Mouse (Mus musculus) embryonic facial prominence, embryonic 15.5 days (tissue): ENCODE measurements at regions not wholly inside any gene's neighbourhood (a gene's known extent, or its start where the extent isn't known, plus 50 kb on each side); places are given as distances from the start of the nearest gene placed in this dataset.
A peak's percentile ranks its signal among the peaks of the same experiment; 100 is the strongest.

Experiments used
- ATAC-seq: fragments of 200-750 bp; cut with Nextera tagmentation; 2 replicates; pipeline ENCODE4 v1.8.0; 2017; ENCODE audit warnings: low read depth, moderate TSS enrichment; ENCODE audit not compliant: insufficient number of reproducible peaks, low FRiP score, low TSS enrichment
- H3K27ac ChIP-seq: fragments of 300-500 bp; sonication (generic); replicated peaks from 2 replicates; pipeline ENCODE4 v1.5.1; 2015; ENCODE audit warnings: mild to moderate bottlenecking, inconsistent platforms
- H3K27me3 ChIP-seq: fragments of 300-500 bp; sonication (generic); 2 replicates; pipeline ENCODE4 v1.6.1; 2015; ENCODE audit warnings: inconsistent platforms
- H3K36me3 ChIP-seq: fragments of 300-500 bp; sonication (generic); 2 replicates; pipeline ENCODE4 v1.6.1; 2015; ENCODE audit warnings: mild to moderate bottlenecking, inconsistent platforms
- H3K4me1 ChIP-seq: fragments of 300-500 bp; sonication (generic); 2 replicates; pipeline ENCODE4 v1.6.1; 2015; ENCODE audit warnings: inconsistent platforms
- H3K4me2 ChIP-seq: fragments of 300-500 bp; sonication (generic); replicated peaks from 2 replicates; pipeline ENCODE4 v1.6.1; 2015; ENCODE audit warnings: mild to moderate bottlenecking, inconsistent platforms
- H3K4me3 ChIP-seq: fragments of 300-500 bp; sonication (generic); replicated peaks from 2 replicates; pipeline ENCODE4 v1.5.1; 2015; ENCODE audit warnings: mild to moderate bottlenecking, inconsistent platforms
- H3K9ac ChIP-seq: fragments of 300-500 bp; sonication (generic); 2 replicates; pipeline ENCODE4 v1.6.1; 2015; ENCODE audit warnings: inconsistent platforms
- H3K9me3 ChIP-seq: fragments of 300-500 bp; sonication (generic); replicated peaks from 2 replicates; pipeline ENCODE4 v1.6.1; 2016; ENCODE audit warnings: inconsistent platforms
- WGBS: fragments of 180-500 bp; shearing (Covaris S2); methylation state at CpG from one replicate; pipeline ENCODE4 v1.1.7; 2015; 5-methylcytosine and 5-hydroxymethylcytosine counted together

DNA sequence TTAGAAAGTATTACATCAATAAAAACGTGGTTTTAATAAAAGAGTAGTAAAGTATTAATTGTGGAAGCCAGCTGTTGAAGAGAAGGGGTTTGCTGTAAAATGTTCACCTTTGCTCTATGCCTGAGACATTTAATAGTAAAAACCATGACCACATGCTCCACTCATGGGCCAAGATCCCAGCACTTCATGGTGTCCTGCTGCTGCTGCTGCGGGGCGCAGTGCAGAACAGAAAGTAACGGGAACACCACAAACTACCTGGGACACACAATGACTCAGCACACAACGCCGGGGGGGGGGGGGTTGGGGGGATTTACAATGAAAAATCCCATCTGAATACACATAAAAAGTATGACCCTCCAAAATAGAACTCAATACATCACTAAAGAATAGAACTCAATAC lies 124.8 kb upstream of the Klf14 start:
- Histone ChIP-seq H3K9ac (no peak overlapping the region), H3K27ac (no peak overlapping the region), H3K4me3 (no peak overlapping the region), H3K36me3 (no peaks in the 10 kb centered on the region), H3K4me2 (no peak overlapping the region), H3K9me3 (no peaks in the 10 kb centered on the region), H3K27me3 (no peaks in the 10 kb centered on the region), H3K4me1 (peaks cover 11% of the 10 kb centered on the region)
- no peak for ATAC-seq
- 81% methylated on average over 6 of the region's 6 CpGs for WGBS

DNA sequence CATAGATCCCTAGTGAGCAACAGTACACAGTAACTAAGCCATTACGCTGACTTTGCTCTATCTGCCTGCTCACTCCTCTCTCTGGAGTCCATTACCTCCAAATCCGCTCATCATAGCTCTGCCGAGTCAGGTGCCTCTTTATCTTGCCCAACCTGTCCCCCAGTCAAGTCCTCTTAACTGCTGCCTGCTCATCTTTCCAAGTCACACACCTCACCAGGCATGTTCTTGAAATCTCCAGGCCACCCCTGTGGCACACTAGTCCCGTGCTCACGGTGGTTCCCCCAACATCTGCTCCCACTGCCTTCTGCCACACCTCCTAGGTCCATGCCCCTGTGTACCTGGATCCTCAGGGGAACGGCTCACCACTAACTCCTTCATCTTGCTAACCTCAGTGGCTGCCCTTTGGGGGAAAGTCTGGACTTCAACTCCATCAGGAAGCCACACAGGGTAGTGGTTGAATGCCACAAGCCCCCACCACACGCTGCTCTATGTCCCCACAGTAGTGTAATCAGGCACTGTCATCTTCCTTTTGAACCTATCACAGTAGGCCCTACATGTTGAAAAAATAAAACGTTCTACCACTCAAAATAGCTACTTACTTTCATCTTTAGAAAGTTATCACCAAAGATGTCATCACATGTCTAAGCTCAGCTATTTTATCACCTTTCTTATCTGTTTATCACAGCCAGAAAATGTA lies 126.3 kb upstream of the Klf14 start:
- WGBS, result 82% methylated on average over 8 of the region's 8 CpGs
- Histone ChIP-seq H3K4me1 (peaks cover 17% of the 10 kb centered on the region), H3K4me3 (no peak overlapping the region), H3K27me3 (no peaks in the 10 kb centered on the region), H3K9me3 (no peaks in the 10 kb centered on the region), H3K4me2 (no peak overlapping the region), H3K36me3 (no peaks in the 10 kb centered on the region), H3K27ac (no peak overlapping the region), H3K9ac (no peak overlapping the region)
- no peak for ATAC-seq

DNA sequence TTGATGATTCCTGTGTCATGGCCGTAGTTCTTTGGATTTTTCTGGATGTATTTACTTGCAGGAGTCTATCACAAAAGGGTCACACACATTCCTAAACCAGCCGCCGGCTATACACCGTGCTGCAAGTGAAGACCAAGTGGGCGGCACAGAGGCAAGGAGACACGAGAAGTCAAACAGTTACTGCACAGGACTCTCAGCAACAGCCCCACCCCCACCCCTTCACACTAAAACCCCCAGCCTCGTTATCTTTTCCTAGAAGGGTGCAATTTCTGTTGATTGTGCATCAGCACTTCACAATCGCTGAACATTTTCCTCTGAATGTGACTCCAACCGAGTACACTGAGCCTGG lies 126.9 kb upstream of the Klf14 start:
- peaks cover 17% of the 10 kb centered on the region for H3K4me1 ChIP-seq
- ATAC-seq, result no peak
- no peaks in the 10 kb centered on the region for H3K36me3 ChIP-seq
- H3K9me3 ChIP-seq, result no peaks in the 10 kb centered on the region
- no peak overlapping the region for H3K4me2 ChIP-seq
- H3K27me3 ChIP-seq, result no peaks in the 10 kb centered on the region
- 73% methylated on average over 9 of the region's 9 CpGs for WGBS
- H3K9ac ChIP-seq, result no peak overlapping the region
- no peak overlapping the region for H3K27ac ChIP-seq
- H3K4me3 ChIP-seq, result no peak overlapping the region

- no peak overlapping the region for H3K9ac ChIP-seq
- H3K36me3 ChIP-seq, result no peaks in the 10 kb centered on the region
- no peak overlapping the region for H3K4me2 ChIP-seq
- 92% methylated on average over 5 of the region's 5 CpGs for WGBS
- no peak for ATAC-seq
- H3K4me3 ChIP-seq, result no peak overlapping the region
- H3K27me3 ChIP-seq, result no peaks in the 10 kb centered on the region
- H3K9me3 ChIP-seq, result no peaks in the 10 kb centered on the region
- H3K27ac ChIP-seq, result no peak overlapping the region
- H3K4me1 ChIP-seq, result peaks cover 17% of the 10 kb centered on the region
These were observed 127.4 kb upstream of the Klf14 start for GRCm38 (mm10) chr6:31086283-31086682.

GRCm38 (mm10) chr6:31086798-31087360 lies 128.0 kb upstream of the Klf14 start:
- WGBS, result 72% methylated on average over 7 of the region's 7 CpGs
- Histone ChIP-seq H3K4me3 (no peak overlapping the region), H3K27me3 (no peaks in the 10 kb centered on the region), H3K4me1 (peaks cover 17% of the 10 kb centered on the region), H3K36me3 (no peaks in the 10 kb centered on the region), H3K9ac (no peak overlapping the region), H3K27ac (no peak overlapping the region), H3K9me3 (no peaks in the 10 kb centered on the region), H3K4me2 (no peak overlapping the region)
- ATAC-seq, result no peak

DNA sequence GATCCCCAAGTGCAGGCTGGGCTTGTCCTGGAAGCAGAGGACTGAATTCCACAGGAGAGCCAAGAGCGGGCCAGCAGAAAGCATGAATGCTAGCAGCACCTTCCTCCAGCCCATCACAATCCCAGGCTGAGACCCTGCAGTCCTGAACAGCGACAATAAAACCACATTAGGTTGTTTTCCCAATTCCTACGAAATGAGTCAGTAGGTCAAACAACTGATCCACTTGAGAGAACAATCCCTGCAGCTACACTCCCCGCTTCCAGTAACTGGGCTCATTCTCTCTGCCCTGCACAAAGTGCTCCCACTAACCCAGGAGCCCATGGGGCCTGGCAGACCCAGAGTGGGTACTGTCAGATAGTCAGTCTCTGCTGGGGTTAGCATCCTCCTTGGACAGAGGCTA lies 128.6 kb upstream of the Klf14 start:
- H3K36me3 ChIP-seq, result no peaks in the 10 kb centered on the region
- no peak for ATAC-seq
- no peak overlapping the region for H3K4me2 ChIP-seq
- H3K4me1 ChIP-seq, result peaks cover 17% of the 10 kb centered on the region
- 67% methylated on average over 4 of the region's 4 CpGs for WGBS
- H3K9ac ChIP-seq, result no peak overlapping the region
- H3K9me3 ChIP-seq, result no peaks in the 10 kb centered on the region
- H3K27ac ChIP-seq, result no peak overlapping the region
- H3K27me3 ChIP-seq, result no peaks in the 10 kb centered on the region
- no peak overlapping the region for H3K4me3 ChIP-seq

DNA sequence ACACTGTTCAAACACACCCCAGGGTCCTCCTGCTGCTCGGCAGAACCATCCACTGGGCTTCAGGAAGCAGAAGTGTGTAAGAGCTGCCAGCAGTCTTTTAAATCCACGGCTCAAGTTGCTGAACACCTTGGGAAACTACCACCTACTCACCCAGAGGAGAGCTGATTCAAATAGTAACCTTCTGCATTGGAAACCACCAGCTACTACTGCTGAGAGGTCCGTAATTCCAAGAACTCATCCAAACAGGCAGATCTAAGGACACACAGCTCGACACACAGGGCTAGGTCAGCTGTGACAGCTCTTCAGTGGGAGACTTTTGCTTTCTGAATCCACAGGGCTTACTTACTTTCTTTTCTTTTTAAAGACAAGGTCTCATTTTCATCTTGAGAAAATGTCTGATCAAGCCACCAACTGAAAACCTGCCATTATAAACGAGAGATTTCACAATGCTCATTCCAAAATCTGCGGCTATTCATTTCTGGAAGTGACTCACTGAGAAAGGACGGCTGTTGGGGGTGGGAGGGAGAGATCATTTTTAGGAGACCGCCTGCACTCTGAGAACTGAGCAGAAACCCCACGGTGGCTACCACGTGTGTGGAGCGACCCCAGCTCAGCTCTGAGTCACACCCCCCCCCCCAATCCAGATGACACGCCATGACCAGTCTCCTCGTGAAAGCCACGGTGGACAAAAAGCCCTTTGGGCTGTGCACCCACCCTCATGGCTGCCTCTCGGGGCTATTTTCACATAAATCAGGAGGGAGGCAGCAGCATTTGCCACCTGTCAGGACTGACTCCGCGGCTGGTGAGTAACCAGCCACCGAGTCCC lies 129.5 kb upstream of the Klf14 start:
- Histone ChIP-seq H3K9ac (0 out of 2 replicates have a peak overlapping the region, but pooled peaks have one; percentile 12), H3K27ac (peak overlapping the region; percentile 73), H3K4me2 (peak overlapping the region; percentile 45)

GRCm38 (mm10) chr6:31088973-31089368 lies 130.1 kb upstream of the Klf14 start:
- WGBS, result 25% methylated on average over 5 of the region's 5 CpGs
- Histone ChIP-seq H3K4me1 (peaks cover 17% of the 10 kb centered on the region), H3K4me2 (peak overlapping the region; percentile 45), H3K36me3 (no peaks in the 10 kb centered on the region), H3K9ac (0 out of 2 replicates have a peak overlapping the region, but pooled peaks have one; percentile 12), H3K27me3 (no peaks in the 10 kb centered on the region), H3K4me3 (peak overlapping the region; percentile 23), H3K9me3 (no peaks in the 10 kb centered on the region), H3K27ac (peak overlapping the region; percentile 73; the same call in 1 of the 2 replicates)
- ATAC-seq, result no peak; the same call in 1 of the 2 replicates

More for the DNA sequence above, 129.5 kb upstream of the Klf14 start:
- no peaks in the 10 kb centered on the region for H3K27me3 ChIP-seq
- H3K4me1 ChIP-seq, result peaks cover 17% of the 10 kb centered on the region
- no peaks in the 10 kb centered on the region for H3K9me3 ChIP-seq
- WGBS, result 42% methylated on average over 18 of the region's 18 CpGs
- no peaks in the 10 kb centered on the region for H3K36me3 ChIP-seq
- ATAC-seq, result 0 out of 2 replicates have a peak, but pooled peaks have one; percentile 26
- peak overlapping the region; percentile 23 for H3K4me3 ChIP-seq

- Histone ChIP-seq H3K27ac (no peak overlapping the region), H3K4me2 (no peak overlapping the region), H3K36me3 (no peaks in the 10 kb centered on the region), H3K27me3 (no peaks in the 10 kb centered on the region), H3K9ac (no peak overlapping the region), H3K9me3 (no peaks in the 10 kb centered on the region), H3K4me3 (no peak overlapping the region), H3K4me1 (peaks cover 17% of the 10 kb centered on the region)
- ATAC-seq, result no peak
- 93% methylated on average over 6 of the region's 6 CpGs for WGBS
These were observed 131.4 kb upstream of the Klf14 start for GRCm38 (mm10) chr6:31090288-31090687.

GRCm38 (mm10) chr6:31090791-31091190 lies 131.9 kb upstream of the Klf14 start:
- Histone ChIP-seq H3K4me2 (no peak overlapping the region), H3K4me3 (no peak overlapping the region), H3K9me3 (no peaks in the 10 kb centered on the region), H3K27ac (no peak overlapping the region), H3K9ac (no peak overlapping the region), H3K36me3 (no peaks in the 10 kb centered on the region), H3K27me3 (no peaks in the 10 kb centered on the region), H3K4me1 (peaks cover 17% of the 10 kb centered on the region)
- WGBS, result 79% methylated on average over 7 of the region's 7 CpGs
- ATAC-seq, result no peak

DNA sequence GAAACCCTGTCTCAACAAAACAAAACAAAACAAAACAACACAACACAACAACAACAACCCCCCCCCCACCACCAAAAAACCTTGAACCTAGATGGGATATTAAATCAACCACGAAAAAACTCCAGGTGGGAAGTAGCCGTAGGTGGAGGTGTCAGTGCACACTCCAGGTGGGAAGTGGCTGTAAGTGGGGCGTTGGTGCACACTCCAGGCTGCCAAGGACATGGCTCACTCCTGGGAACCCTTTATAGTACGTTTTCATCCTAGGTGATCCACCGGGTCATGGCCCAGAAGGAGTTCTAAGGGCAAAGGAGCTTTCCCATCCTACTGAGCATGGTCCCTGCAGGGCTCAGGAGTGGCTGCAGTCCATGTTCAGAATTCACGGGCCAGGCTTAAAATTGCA lies 133.4 kb upstream of the Klf14 start:
- ATAC-seq, result no peak
- WGBS, result 77% methylated on average over 6 of the region's 6 CpGs
- H3K4me1 ChIP-seq, result peaks cover 21% of the 10 kb centered on the region

More for the DNA sequence above, 133.4 kb upstream of the Klf14 start:
- H3K9ac ChIP-seq, result no peak overlapping the region
- H3K36me3 ChIP-seq, result no peaks in the 10 kb centered on the region
- no peak overlapping the region for H3K4me3 ChIP-seq
- H3K27me3 ChIP-seq, result no peaks in the 10 kb centered on the region
- H3K9me3 ChIP-seq, result no peaks in the 10 kb centered on the region
- no peak overlapping the region; the same call in 1 of the 2 replicates for H3K27ac ChIP-seq
- no peak overlapping the region for H3K4me2 ChIP-seq
